ENCODE assay signal across 8 mouse cellular contexts in genomic region chr13:117602181-117602580, GRCm38 (mm10). TPM values are rescaled to one million over a fixed set of nuclear protein-coding genes. Genes with fewer than 3 reads are reported as not detected.
DNase-seq lines count a peak whose midpoint lies in the region; ATAC-seq and TF ChIP-seq lines count a peak whose summit lies in the region.

Gene Hcn1 (plus strand): TSS chr13:117602320.

- peak within 1 kb of the TSS; percentile 50 for H3K4me3 ChIP-seq in embryonic facial prominence, embryonic 15.5 days (replicated peaks)
- peak within 1 kb of the TSS; percentile 64 for H3K4me3 ChIP-seq in heart, embryonic 12.5 days
- peak within 1 kb of the TSS; percentile 56 for H3K4me3 ChIP-seq in kidney, embryonic 16.5 days (ENCODE audit: low read length)
- H3K4me3 ChIP-seq in liver, adult 2 months (ENCODE audit: insufficient read depth, low read depth, low read length), result peak within 1 kb of the TSS; percentile 31; the same call in 1 of the 2 replicates
- no peak within 1 kb of the TSS for H3K4me3 ChIP-seq in myocyte
- H3K4me3 ChIP-seq in stomach, embryonic 15.5 days (replicated peaks), result peak within 1 kb of the TSS; percentile 55

- peak; percentile 69 for TF ChIP-seq CTCF in liver, adult 2 months (IDR thresholded peaks at IDR 0.05; ENCODE audit: low read depth, low read length)

- peak; percentile 92 for ATAC-seq in embryonic facial prominence, embryonic 15.5 days (ENCODE audit: insufficient number of reproducible peaks, low FRiP score, low TSS enrichment, low read depth)
- peak; percentile 90 for ATAC-seq in heart, embryonic 12.5 days (ENCODE audit: insufficient number of reproducible peaks, low FRiP score)
- ATAC-seq in kidney, embryonic 16.5 days (ENCODE audit: low FRiP score, low TSS enrichment), result peak; percentile 98
- ATAC-seq in stomach, embryonic 15.5 days (ENCODE audit: insufficient read depth, low FRiP score, low read depth), result peak; percentile 94

- peaks cover 29% of the 10 kb centered on the region for H3K27me3 ChIP-seq in embryonic facial prominence, embryonic 15.5 days
- peaks cover 19% of the 10 kb centered on the region for H3K27me3 ChIP-seq in heart, embryonic 12.5 days (replicated peaks)
- H3K27me3 ChIP-seq in kidney, embryonic 16.5 days (ENCODE audit: insufficient read depth, low read length), result peaks cover 31% of the 10 kb centered on the region
- peaks cover 8% of the 10 kb centered on the region for H3K27me3 ChIP-seq in liver, adult 2 months (ENCODE audit: control insufficient read depth, insufficient read depth, low read length)
- H3K27me3 ChIP-seq in myocyte (ENCODE audit: control insufficient read depth, insufficient read depth, insufficient read length), result no peaks in the 10 kb centered on the region
- H3K27me3 ChIP-seq in stomach, embryonic 15.5 days (replicated peaks), result peaks cover 18% of the 10 kb centered on the region

- H3ac ChIP-seq in myocyte (ENCODE audit: control insufficient read depth, insufficient read length), result no peak within 1 kb of the TSS

- no peak for TF ChIP-seq POLR2A in liver, adult 2 months (IDR thresholded peaks at IDR 0.05; ENCODE audit: extremely low read depth, insufficient read depth, low read length)
- TF ChIP-seq POLR2A in myocyte (IDR thresholded peaks at IDR 0.05; ENCODE audit: insufficient read length, low read depth), result no peak

- H3K27ac ChIP-seq in embryonic facial prominence, embryonic 15.5 days (replicated peaks), result no peak within 1 kb of the TSS
- no peak within 1 kb of the TSS for H3K27ac ChIP-seq in heart, embryonic 12.5 days (ENCODE audit: poor library complexity, severe bottlenecking)
- H3K27ac ChIP-seq in kidney, embryonic 16.5 days (ENCODE audit: low read length), result no peak within 1 kb of the TSS
- no peak within 1 kb of the TSS for H3K27ac ChIP-seq in liver, adult 2 months (replicated peaks; ENCODE audit: insufficient read depth, low read depth, low read length)
- no peak within 1 kb of the TSS for H3K27ac ChIP-seq in stomach, embryonic 15.5 days

- H3K9me3 ChIP-seq in embryonic facial prominence, embryonic 15.5 days (replicated peaks), result no peaks in the 10 kb centered on the region
- no peaks in the 10 kb centered on the region for H3K9me3 ChIP-seq in heart, embryonic 12.5 days (replicated peaks)
- no peaks in the 10 kb centered on the region for H3K9me3 ChIP-seq in kidney, embryonic 16.5 days (ENCODE audit: low read length)
- H3K9me3 ChIP-seq in stomach, embryonic 15.5 days, result no peaks in the 10 kb centered on the region

- H3K36me3 ChIP-seq in embryonic facial prominence, embryonic 15.5 days, result no peaks in the 10 kb centered on the region
- H3K36me3 ChIP-seq in heart, embryonic 12.5 days, result no peaks in the 10 kb centered on the region
- no peaks in the 10 kb centered on the region for H3K36me3 ChIP-seq in kidney, embryonic 16.5 days (ENCODE audit: insufficient read depth, low read length)
- no peaks in the 10 kb centered on the region for H3K36me3 ChIP-seq in liver, adult 2 months (ENCODE audit: control insufficient read depth, insufficient read depth, low read length)
- no peaks in the 10 kb centered on the region for H3K36me3 ChIP-seq in myocyte (ENCODE audit: control insufficient read depth, insufficient read depth)
- no peaks in the 10 kb centered on the region for H3K36me3 ChIP-seq in stomach, embryonic 15.5 days

- H3K4me2 ChIP-seq in embryonic facial prominence, embryonic 15.5 days (replicated peaks), result peak within 1 kb of the TSS; percentile 97
- H3K4me2 ChIP-seq in heart, embryonic 12.5 days, result peak within 1 kb of the TSS; percentile 87
- peak within 1 kb of the TSS; percentile 98 for H3K4me2 ChIP-seq in kidney, embryonic 16.5 days (replicated peaks; ENCODE audit: low read depth, low read length)
- peak within 1 kb of the TSS; percentile 34 for H3K4me2 ChIP-seq in myocyte (ENCODE audit: low read depth)
- H3K4me2 ChIP-seq in stomach, embryonic 15.5 days, result peak within 1 kb of the TSS; percentile 99

- 2% methylated on average over 36 of the region's 45 CpGs for WGBS in embryonic facial prominence, embryonic 15.5 days
- WGBS in heart, embryonic 12.5 days, result under 1% methylated on average over 45 of the region's 45 CpGs
- under 1% methylated on average over 45 of the region's 45 CpGs for WGBS in kidney, embryonic 16.5 days
- WGBS in liver, adult 2 months, result 4% methylated on average over 43 of the region's 45 CpGs
- WGBS in stomach, embryonic 15.5 days, result under 1% methylated on average over 24 of the region's 45 CpGs

- DNase-seq in layer of hippocampus, adult 11-12 months (ENCODE audit: low spot score), result peak; percentile 74
- no peak for DNase-seq in layer of hippocampus, adult 9-10 months (ENCODE audit: low spot score)
- DNase-seq in liver, adult 2 months (ENCODE audit: extremely low read depth, low read depth, low spot score), result no peak

- peaks cover 8% of the 10 kb centered on the region for H3K4me1 ChIP-seq in embryonic facial prominence, embryonic 15.5 days
- H3K4me1 ChIP-seq in heart, embryonic 12.5 days (replicated peaks), result peaks cover 22% of the 10 kb centered on the region
- H3K4me1 ChIP-seq in kidney, embryonic 16.5 days (ENCODE audit: insufficient read depth, low read length), result peaks cover 9% of the 10 kb centered on the region
- H3K4me1 ChIP-seq in liver, adult 2 months (ENCODE audit: control insufficient read depth, insufficient read depth, low read length), result no peaks in the 10 kb centered on the region
- H3K4me1 ChIP-seq in stomach, embryonic 15.5 days, result peaks cover 10% of the 10 kb centered on the region

- H3K79me2 ChIP-seq in liver, adult 2 months (ENCODE audit: control insufficient read depth, insufficient read depth, low read length), result no peaks in the 10 kb centered on the region
- H3K79me2 ChIP-seq in myocyte (ENCODE audit: control insufficient read depth, insufficient read depth), result no peaks in the 10 kb centered on the region

- no peak within 1 kb of the TSS for H3K9ac ChIP-seq in embryonic facial prominence, embryonic 15.5 days
- H3K9ac ChIP-seq in heart, embryonic 12.5 days, result peak within 1 kb of the TSS; percentile 56; the same call in 1 of the 2 replicates
- peak within 1 kb of the TSS; percentile 41; the same call in 1 of the 2 replicates for H3K9ac ChIP-seq in kidney, embryonic 16.5 days (replicated peaks; ENCODE audit: low read length)
- no peak within 1 kb of the TSS for H3K9ac ChIP-seq in liver, adult 2 months (ENCODE audit: low read depth, low read length)
- H3K9ac ChIP-seq in stomach, embryonic 15.5 days, result 0 out of 2 replicates have a peak within 1 kb of the TSS, but pooled peaks have one; percentile 13

TF ChIP-seq in myocyte, 11 proteins besides CTCF, POLR2A, EP300 and RAD21:
- no peak for TF ChIP-seq MYOG (IDR thresholded peaks at IDR 0.05; ENCODE audit: control insufficient read depth in 1 of 3, insufficient read depth in 1 of 3, insufficient read length in 2 of 3, low read depth in 2 of 3)
- no peak for TF ChIP-seq CEBPB (IDR thresholded peaks at IDR 0.05; ENCODE audit: insufficient read depth, poor library complexity, severe bottlenecking)
- no peak for TF ChIP-seq TCF3 (IDR thresholded peaks at IDR 0.05; ENCODE audit: insufficient read length, low read depth)
- no peak for TF ChIP-seq MAX (IDR thresholded peaks at IDR 0.05; ENCODE audit: low read depth)
- TF ChIP-seq SRF (IDR thresholded peaks at IDR 0.05; ENCODE audit: control insufficient read depth, insufficient read length, low read depth), result no peak
- no peak for TF ChIP-seq POLR2AphosphoS2 (IDR thresholded peaks at IDR 0.05; ENCODE audit: insufficient read length, low read depth)
- no peak for TF ChIP-seq E2F4 (IDR thresholded peaks at IDR 0.05; ENCODE audit: insufficient read depth)
- TF ChIP-seq TCF12 (IDR thresholded peaks at IDR 0.05; ENCODE audit: insufficient read depth, poor library complexity, severe bottlenecking), result no peak
- no peak for TF ChIP-seq USF1 (IDR thresholded peaks at IDR 0.05; ENCODE audit: low read depth)
- TF ChIP-seq REST (IDR thresholded peaks at IDR 0.05; ENCODE audit: insufficient read depth, insufficient read length), result no peak
- TF ChIP-seq MYOD1 (IDR thresholded peaks at IDR 0.05; ENCODE audit: control insufficient read depth in 1 of 3, insufficient read length in 2 of 3, low read depth in 2 of 3), result no peak

RNA-seq across cellular contexts. Expression of gene Hcn1, which starts in this region (rescaled TPM):
- 0.24 and 0.26 TPM in 2 replicates for polyA plus RNA-seq in embryonic facial prominence, embryonic 15.5 days (2015; fragmentation: Nextera tagmentation; extraction: Ambion mirVana)
- 0.11 and 0.15 TPM in 2 replicates for polyA plus RNA-seq in heart, embryonic 12.5 days (2016; fragmentation: Nextera tagmentation; extraction: Ambion mirVana)
- 0.01 and 0.06 TPM in 2 replicates for polyA plus RNA-seq in kidney, embryonic 16.5 days (2015; fragmentation: Nextera tagmentation; extraction: Ambion mirVana)
- total RNA-seq in liver, adult 2 months (2014; rRNA removed), result not detected in 2 replicates
- polyA plus RNA-seq in liver, adult 2 months (2012; rRNA removed), result 0.01 TPM in 1 of 2 replicates, not detected in the other
- 0.13 TPM for polyA plus RNA-seq in myocyte (2012; fragmentation: generic; extraction: Trizol)
- polyA plus RNA-seq in stomach, embryonic 15.5 days (2015; fragmentation: Nextera tagmentation; extraction: Ambion mirVana), result 0.09 and 0.12 TPM in 2 replicates

Comparison
In these comparisons a context has a peak if more than half of its experiments do, and no peak if none do; other contexts are left out.
1. Peak in ATAC-seq, H3K4me3 ChIP-seq and H3K4me2 ChIP-seq in embryonic facial prominence, embryonic 15.5 days; RNA of the gene not detected or under 1 TPM.
2. Peak in ATAC-seq, H3K4me3 ChIP-seq, H3K9ac ChIP-seq and H3K4me2 ChIP-seq in heart, embryonic 12.5 days; RNA of the gene not detected or under 1 TPM.
3. Peak in ATAC-seq, H3K4me3 ChIP-seq, H3K9ac ChIP-seq and H3K4me2 ChIP-seq in kidney, embryonic 16.5 days; RNA of the gene not detected or under 1 TPM.
4. Peak in ATAC-seq, H3K4me3 ChIP-seq, H3K9ac ChIP-seq and H3K4me2 ChIP-seq in stomach, embryonic 15.5 days; RNA of the gene not detected or under 1 TPM.
5. H3K4me2 ChIP-seq: peak in every context shown above with its lines; median percentile 99 in stomach, embryonic 15.5 days; 98 in kidney, embryonic 16.5 days; 97 in embryonic facial prominence, embryonic 15.5 days; 87 in heart, embryonic 12.5 days; 34 in myocyte.